Mouse (Mus musculus) liver, adult 2 months (tissue): Measurements from ENCODE around the gene Btbd2. TPM values are rescaled to one million over a fixed set of nuclear protein-coding genes. Genes with fewer than 3 reads are reported as not detected.

Experiments
- DNase-seq: peaks from one replicate; pipeline ENCODE4 v3.0.0-alpha.2; 2011; ENCODE audit warnings: low read depth, low spot score; ENCODE audit errors: extremely low read depth
- H3K27ac ChIP-seq: fragments of 200-500 bp; replicated peaks from 2 replicates; pipeline ENCODE4 v1.5.1; 2012; ENCODE audit warnings: low read depth, mild to moderate bottlenecking, control low read depth, inconsistent platforms, low read length; ENCODE audit not compliant: insufficient read depth
- H3K27me3 ChIP-seq: fragments of 200-500 bp; 2 replicates; pipeline ENCODE4 v1.6.1; 2012; ENCODE audit warnings: mild to moderate bottlenecking, moderate library complexity, low read length, inconsistent platforms; ENCODE audit not compliant: control insufficient read depth, insufficient read depth
- H3K36me3 ChIP-seq: fragments of 200-500 bp; 2 replicates; pipeline ENCODE4 v1.6.1; 2012; ENCODE audit warnings: low read length, inconsistent platforms; ENCODE audit not compliant: control insufficient read depth, insufficient read depth
- H3K4me1 ChIP-seq: fragments of 200-500 bp; 2 replicates; pipeline ENCODE4 v1.6.1; 2011; ENCODE audit warnings: low read length; ENCODE audit not compliant: control insufficient read depth, insufficient read depth
- H3K4me3 ChIP-seq: fragments of 200-500 bp; 2 replicates; pipeline ENCODE4 v1.5.1; 2011; ENCODE audit warnings: low read depth, mild to moderate bottlenecking, control low read depth, low read length, moderate library complexity; ENCODE audit not compliant: insufficient read depth
- H3K79me2 ChIP-seq: fragments of 200-500 bp; 2 replicates; pipeline ENCODE4 v1.6.1; 2012; ENCODE audit warnings: inconsistent platforms, mild to moderate bottlenecking, low read length, moderate library complexity; ENCODE audit not compliant: control insufficient read depth, insufficient read depth
- H3K9ac ChIP-seq: fragments of 200-500 bp; 2 replicates; pipeline ENCODE4 v1.6.1; 2012; ENCODE audit warnings: low read depth, mild to moderate bottlenecking, control low read depth, inconsistent platforms, low read length
- CTCF ChIP-seq: fragments of 200-500 bp; IDR thresholded peaks from 2 replicates; pipeline ENCODE4 v1.5.1; 2011; ENCODE audit warnings: low read depth, low read length, control low read depth
- POLR2A ChIP-seq: fragments of 200-500 bp; IDR thresholded peaks from 2 replicates; pipeline ENCODE4 v1.6.1; 2011; ENCODE audit warnings: low read length, control low read depth; ENCODE audit not compliant: insufficient read depth; ENCODE audit errors: extremely low read depth
- WGBS: fragments of 180-500 bp; shearing (Covaris S2); methylation state at CpG from one replicate; pipeline ENCODE4 v1.1.7; 2018; 5-methylcytosine and 5-hydroxymethylcytosine counted together
- polyA plus RNA-seq: library from polyadenylated mRNA; depleted of rRNA; stranded (reverse); fragments of >200 nt; gene quantifications from 2 replicates; pipeline ENCODE4 v1.2.3, GENCODE M21; 2012
- total RNA-seq: library from RNA; depleted of rRNA; stranded (reverse); fragments of >200 nt; gene quantifications from 2 replicates; pipeline ENCODE4 v1.2.3, GENCODE M21; 2014

Gene Btbd2
- total and polyA plus RNA-seq, 2 experiments, result 16.2 to 36.1 TPM

DNA sequence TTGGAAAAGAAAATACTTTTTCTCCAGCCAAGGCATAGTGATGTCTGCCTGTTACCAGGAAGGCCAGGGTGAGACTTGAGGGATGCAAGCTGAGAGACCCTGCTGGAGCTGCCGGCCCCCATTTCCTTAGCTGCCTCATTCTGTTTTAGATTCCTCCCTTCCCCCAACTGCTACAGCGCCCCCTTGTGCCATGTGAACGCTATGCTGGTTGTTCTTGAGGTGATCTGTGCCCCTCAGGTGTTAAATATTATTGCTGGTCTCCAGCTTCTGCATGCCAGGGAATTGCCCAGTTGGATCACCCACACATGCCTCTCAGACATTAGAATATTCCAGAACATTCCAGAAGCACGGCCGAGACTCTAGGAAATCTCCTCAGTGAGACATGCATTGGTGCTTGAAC is 4.3 kb upstream of the Btbd2 start:
- H3K9ac ChIP-seq, result no peak overlapping the region
- 59% methylated on average over 5 of the region's 5 CpGs for WGBS
- no peaks in the 10 kb centered on the region for H3K27me3 ChIP-seq
- no peaks in the 10 kb centered on the region for H3K36me3 ChIP-seq
- no peak overlapping the region for H3K4me3 ChIP-seq
- H3K27ac ChIP-seq, result no peak overlapping the region
- peaks cover 22% of the 10 kb centered on the region for H3K4me1 ChIP-seq
- H3K79me2 ChIP-seq, result peaks cover under 1% of the 10 kb centered on the region; the same call in 1 of the 2 replicates
- no peak for DNase-seq
- TF ChIP-seq POLR2A (no peak), CTCF (peak; percentile 61)

GRCm38 (mm10) chr10:80659213-80659612 is 2.3 kb upstream of the Btbd2 start:
- H3K79me2 ChIP-seq, result peaks cover 15% of the 10 kb centered on the region; the same call in 1 of the 2 replicates
- no peaks in the 10 kb centered on the region for H3K27me3 ChIP-seq
- TF ChIP-seq CTCF (peak; percentile 65; the same call in 1 of the 2 replicates), POLR2A (no peak)
- no peaks in the 10 kb centered on the region for H3K36me3 ChIP-seq
- 13% methylated on average over 10 of the region's 10 CpGs for WGBS
- no peak overlapping the region for H3K4me3 ChIP-seq
- no peak overlapping the region for H3K27ac ChIP-seq
- peak; percentile 51 for DNase-seq
- H3K4me1 ChIP-seq, result peaks cover 17% of the 10 kb centered on the region
- no peak overlapping the region for H3K9ac ChIP-seq

- Histone ChIP-seq H3K79me2 (peaks cover 16% of the 10 kb centered on the region; the same call in 1 of the 2 replicates), H3K27ac (no peak overlapping the region), H3K36me3 (no peaks in the 10 kb centered on the region), H3K4me3 (no peak overlapping the region), H3K9ac (no peak overlapping the region), H3K4me1 (peaks cover 14% of the 10 kb centered on the region), H3K27me3 (no peaks in the 10 kb centered on the region)
- DNase-seq, result no peak
- WGBS, result 61% methylated on average over 4 of the region's 4 CpGs
- TF ChIP-seq CTCF, result no peak
- no peak for TF ChIP-seq POLR2A
Observed at GRCm38 (mm10) chr10:80658841-80659202, 2.0 kb upstream of the Btbd2 start.

DNA sequence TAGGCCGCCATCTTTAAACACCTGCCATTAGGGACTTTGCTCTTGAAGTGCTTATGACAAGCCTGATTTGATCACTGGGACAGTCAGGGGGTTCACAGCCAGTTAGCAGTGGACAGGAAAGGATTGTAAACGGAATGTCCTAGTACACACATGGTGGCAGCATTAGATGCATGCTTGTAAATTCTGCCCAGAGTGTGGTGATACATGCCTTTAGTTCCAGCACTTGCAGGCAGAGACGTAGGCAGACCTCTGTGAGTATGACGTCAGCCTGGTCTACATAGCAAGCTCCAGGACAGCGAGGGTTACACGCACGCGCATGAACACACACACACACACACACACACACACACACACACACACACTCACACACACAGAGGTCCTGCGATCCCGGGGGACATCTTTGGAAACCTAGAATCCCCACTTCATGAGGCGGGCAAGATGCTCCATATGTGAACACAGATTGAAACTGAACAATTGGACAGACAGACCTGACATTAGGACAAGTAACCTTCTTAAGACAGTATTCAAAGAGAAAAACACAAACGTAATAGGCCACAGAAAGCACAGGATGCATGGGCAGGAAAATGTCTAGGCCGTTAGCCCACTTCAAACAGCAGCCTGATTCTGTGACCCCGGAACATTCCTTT is 1.4 kb upstream of the Btbd2 start:
- peaks cover 10% of the 10 kb centered on the region for H3K4me1 ChIP-seq
- no peaks in the 10 kb centered on the region for H3K27me3 ChIP-seq

DNA sequence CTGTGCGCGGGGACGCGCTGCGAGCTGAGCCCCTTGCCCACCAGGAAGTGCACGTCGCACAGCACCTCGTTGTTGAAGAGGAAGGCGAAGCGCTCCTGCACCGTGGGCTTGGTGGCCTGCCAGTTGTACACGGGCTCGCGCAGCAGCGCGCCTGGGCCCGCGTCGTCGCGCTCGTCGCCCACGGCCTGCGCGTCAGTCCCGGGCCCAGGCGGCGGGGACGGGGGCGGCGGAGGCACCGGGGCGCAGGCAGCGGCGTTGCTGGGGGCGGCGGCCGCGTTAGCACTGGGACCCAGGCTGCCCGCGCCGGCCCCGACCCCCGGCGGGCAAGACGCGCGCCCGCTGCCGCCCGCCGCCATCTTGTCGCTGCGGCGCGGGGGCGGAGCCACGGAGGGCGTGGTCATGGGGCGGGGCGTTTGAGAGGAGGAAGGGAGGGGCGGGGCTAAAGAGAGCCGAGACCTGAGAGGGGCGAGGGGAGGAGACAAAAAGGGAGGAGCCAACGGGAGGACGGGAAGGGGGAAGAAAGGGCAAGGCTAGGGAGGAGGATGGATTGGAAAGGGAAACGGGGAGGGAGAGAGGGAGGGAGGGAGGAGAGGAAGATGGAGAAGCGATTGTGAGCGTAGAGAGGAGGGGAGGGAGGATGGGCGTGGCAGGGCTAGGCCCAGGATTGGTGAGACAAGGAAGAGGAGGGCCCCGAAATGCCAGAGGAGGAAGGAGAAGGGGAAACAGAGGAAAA is 575 bp downstream of the Btbd2 start:
- Histone ChIP-seq H3K4me3 (peak overlapping the region; percentile 78), H3K27ac (peak overlapping the region; percentile 50), H3K9ac (peak overlapping the region; percentile 91), H3K4me1 (peaks cover 8% of the 10 kb centered on the region), H3K36me3 (no peaks in the 10 kb centered on the region), H3K27me3 (no peaks in the 10 kb centered on the region), H3K79me2 (peaks cover 20% of the 10 kb centered on the region; the same call in 1 of the 2 replicates)
- peak; percentile 94 for DNase-seq
- TF ChIP-seq CTCF (no peak), POLR2A (peak; percentile 42; the same call in 1 of the 2 replicates)
- under 1% methylated on average over 68 of the region's 72 CpGs for WGBS

More for the DNA sequence above, 1.4 kb upstream of the Btbd2 start:
- Histone ChIP-seq H3K36me3 (no peaks in the 10 kb centered on the region), H3K79me2 (peaks cover 18% of the 10 kb centered on the region; the same call in 1 of the 2 replicates), H3K4me3 (no peak overlapping the region), H3K27ac (no peak overlapping the region), H3K9ac (no peak overlapping the region)
- WGBS, result 86% methylated on average over 14 of the region's 14 CpGs
- no peak for TF ChIP-seq CTCF
- TF ChIP-seq POLR2A, result no peak
- DNase-seq, result no peak
